Mouse (Mus musculus): ENCODE results near the gene Dcpp1.

DNA sequence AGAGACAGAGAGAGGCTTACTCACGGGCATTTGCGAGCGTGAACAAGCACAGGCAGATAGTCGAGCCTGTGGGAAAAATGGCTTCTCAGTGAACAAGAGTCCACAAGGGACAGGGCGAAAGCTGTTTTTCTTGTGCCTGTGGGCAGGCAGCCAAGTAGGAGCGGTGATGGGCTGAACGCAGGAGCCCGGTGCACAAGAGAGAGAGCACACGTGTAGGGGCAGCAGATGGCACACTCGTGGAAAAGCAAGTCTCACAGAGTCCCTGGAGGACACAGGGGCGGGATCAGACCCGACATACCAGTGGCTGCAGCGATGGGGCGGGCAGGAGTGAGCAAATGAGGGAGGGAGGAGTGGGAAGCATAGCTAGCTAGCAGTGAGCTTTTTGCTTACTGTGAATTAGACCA lies 44.4 kb downstream of the Dcpp1 start:
- peak; percentile 10; the same call in 1 of the 2 replicates for TF ChIP-seq POLR2A (IDR thresholded peaks at IDR 0.05; ENCODE audit: control insufficient read depth, extremely low read depth, insufficient read depth, low read length, poor library complexity)
- no peak for TF ChIP-seq CTCF (IDR thresholded peaks at IDR 0.05; ENCODE audit: borderline replicate concordance, control insufficient read depth, extremely low read depth, insufficient read depth, low read length, poor library complexity)

All from thymus, adult 2 months (tissue).